Mouse (Mus musculus): ENCODE data around the gene E330021D16Rik. TPM values are rescaled to one million over a fixed set of nuclear protein-coding genes. Genes with fewer than 3 reads are reported as not detected.

The E330021D16Rik gene
- polyA plus RNA-seq, 1 experiment from 2014 or later = not detected

DNA sequence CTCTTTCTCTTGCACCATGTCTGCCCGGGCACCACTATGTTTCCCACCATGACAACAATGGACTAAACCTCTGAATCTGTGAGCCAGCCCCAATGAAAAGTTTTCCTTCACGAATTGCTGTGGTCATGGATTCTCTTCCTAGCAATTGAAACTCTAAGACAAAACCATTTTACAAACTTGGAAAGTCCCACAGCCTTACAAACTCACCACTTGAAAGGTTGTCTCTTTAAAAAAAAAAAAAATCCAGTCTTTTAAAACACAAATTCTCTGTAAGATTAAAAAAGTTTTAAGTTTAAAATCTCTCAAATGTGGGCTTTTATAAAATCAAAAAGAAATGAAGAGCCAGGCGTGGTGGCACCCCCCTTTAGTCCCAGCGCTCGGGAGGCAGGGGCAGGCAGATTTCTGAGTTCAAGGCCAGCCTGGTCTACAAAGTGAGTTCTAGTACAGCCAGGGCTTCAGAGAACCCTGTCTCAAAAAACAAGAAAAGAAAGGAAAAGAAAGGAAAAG is 1.5 kb downstream of the E330021D16Rik start:
- H3K27ac ChIP-seq (ENCODE audit: low read depth, low read length) = no peak overlapping the region
- no peaks in the 10 kb centered on the region for H3K36me3 ChIP-seq (ENCODE audit: control insufficient read depth, insufficient read depth, low read length)
- no peak overlapping the region for H3K4me3 ChIP-seq (ENCODE audit: low read length)
- no peak overlapping the region for H3K9ac ChIP-seq (ENCODE audit: low read depth, low read length)
- no peaks in the 10 kb centered on the region for H3K9me3 ChIP-seq (ENCODE audit: control insufficient read depth, low read length)
- no peak overlapping the region for H3K4me2 ChIP-seq (ENCODE audit: low read length)
- no peak for ATAC-seq
- WGBS = 86% methylated on average over 5 of the region's 5 CpGs
- no peaks in the 10 kb centered on the region for H3K27me3 ChIP-seq (replicated peaks; ENCODE audit: control insufficient read depth, insufficient read depth, low read length)
- H3K4me1 ChIP-seq (ENCODE audit: control insufficient read depth, insufficient read depth, low read depth, low read length) = no peaks in the 10 kb centered on the region

DNA sequence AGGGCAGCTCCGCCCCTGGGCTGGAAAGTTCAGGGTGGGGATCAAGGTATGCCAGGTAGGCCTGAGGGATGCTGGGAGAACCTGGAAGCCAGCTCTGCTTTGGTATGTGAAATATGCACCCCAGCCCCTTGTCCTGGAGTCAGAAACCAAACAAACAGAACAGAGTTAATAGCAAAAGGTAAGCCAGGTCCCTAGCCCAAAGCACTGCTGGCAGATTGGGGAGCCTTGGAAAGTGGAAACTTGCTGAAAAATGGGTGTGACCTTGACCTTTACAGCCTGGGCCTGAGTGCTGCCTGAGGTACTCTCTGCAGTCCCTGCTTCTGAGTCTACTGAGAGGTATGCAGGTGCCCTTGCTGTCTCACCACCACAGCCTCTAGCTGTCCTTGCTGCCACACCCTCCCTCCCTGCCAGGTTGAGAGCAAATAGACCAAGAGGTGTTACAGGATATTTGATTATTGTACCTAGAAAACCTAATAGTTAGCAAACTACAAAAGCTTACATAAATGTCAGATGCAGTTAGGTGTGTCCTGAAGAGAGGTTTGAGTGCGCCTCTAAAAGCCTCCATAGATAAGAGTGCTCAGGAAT is 7.7 kb downstream of the E330021D16Rik start:
- ATAC-seq = no peak
- Histone ChIP-seq H3K4me2 (ENCODE audit: low read length) (no peak overlapping the region), H3K4me3 (ENCODE audit: low read length) (no peak overlapping the region), H3K4me1 (ENCODE audit: control insufficient read depth, insufficient read depth, low read depth, low read length) (no peaks in the 10 kb centered on the region), H3K27me3 (replicated peaks; ENCODE audit: control insufficient read depth, insufficient read depth, low read length) (no peaks in the 10 kb centered on the region), H3K9ac (ENCODE audit: low read depth, low read length) (no peak overlapping the region), H3K27ac (ENCODE audit: low read depth, low read length) (no peak overlapping the region), H3K36me3 (ENCODE audit: control insufficient read depth, insufficient read depth, low read length) (no peaks in the 10 kb centered on the region), H3K9me3 (ENCODE audit: control insufficient read depth, low read length) (no peaks in the 10 kb centered on the region)
- 98% methylated on average over 2 of the region's 2 CpGs for WGBS

DNA sequence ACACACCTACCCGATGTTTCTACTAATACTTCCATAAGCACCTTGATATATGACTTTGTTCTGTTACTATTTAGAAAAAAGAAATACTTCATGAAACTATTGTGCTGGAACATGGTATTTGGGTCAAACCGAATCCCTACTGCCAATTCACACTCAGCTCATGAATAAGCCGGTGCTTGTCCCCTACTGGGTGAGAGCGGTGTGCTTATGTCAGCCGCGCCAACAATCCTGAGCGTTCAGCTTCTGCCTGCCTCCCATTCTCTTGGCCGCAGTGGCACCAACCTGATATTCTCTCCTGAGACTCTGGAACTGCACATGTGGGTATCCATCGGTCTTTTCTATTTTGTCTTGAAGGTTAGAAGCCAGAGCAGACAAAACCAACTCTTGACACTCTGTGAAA is 18.5 kb downstream of the E330021D16Rik start:
- no peaks in the 10 kb centered on the region for H3K36me3 ChIP-seq (ENCODE audit: control insufficient read depth, insufficient read depth, low read length)
- H3K4me3 ChIP-seq (ENCODE audit: low read length) = no peak overlapping the region
- no peaks in the 10 kb centered on the region for H3K4me1 ChIP-seq (ENCODE audit: control insufficient read depth, insufficient read depth, low read depth, low read length)
- no peak overlapping the region for H3K9ac ChIP-seq (ENCODE audit: low read depth, low read length)
- no peak overlapping the region for H3K27ac ChIP-seq (ENCODE audit: low read depth, low read length)
- ATAC-seq = no peak
- no peak overlapping the region for H3K4me2 ChIP-seq (ENCODE audit: low read length)
- H3K27me3 ChIP-seq (replicated peaks; ENCODE audit: control insufficient read depth, insufficient read depth, low read length) = no peaks in the 10 kb centered on the region
- 97% methylated on average over 9 of the region's 9 CpGs for WGBS
- 0 out of 2 replicates have a peak, but pooled peaks cover 2% of the 10 kb centered on the region for H3K9me3 ChIP-seq (ENCODE audit: control insufficient read depth, low read length)

DNA sequence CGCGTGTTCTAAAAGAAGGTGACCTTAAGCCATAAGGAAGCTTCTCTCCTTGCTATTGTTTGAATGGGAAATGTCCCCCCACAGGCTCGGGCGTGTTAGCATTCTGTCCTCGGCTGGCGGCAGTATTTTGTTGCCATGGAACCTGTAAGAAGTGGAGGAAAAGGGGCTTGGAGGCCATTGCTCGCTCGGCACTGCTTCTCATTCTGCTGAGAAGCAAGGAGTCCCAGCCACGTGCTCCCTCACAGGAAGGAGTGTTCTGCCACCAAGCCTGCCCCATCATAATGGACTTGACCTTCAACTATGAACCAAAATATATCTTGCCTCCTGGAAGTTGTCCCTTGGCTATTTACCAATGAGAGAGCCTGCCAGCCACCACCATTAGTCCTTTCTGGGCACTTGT is 25.1 kb downstream of the E330021D16Rik start:
- no peak overlapping the region for H3K27ac ChIP-seq (ENCODE audit: low read depth, low read length)
- H3K4me1 ChIP-seq (ENCODE audit: control insufficient read depth, insufficient read depth, low read depth, low read length) = no peaks in the 10 kb centered on the region
- H3K36me3 ChIP-seq (ENCODE audit: control insufficient read depth, insufficient read depth, low read length) = no peaks in the 10 kb centered on the region
- no peaks in the 10 kb centered on the region for H3K27me3 ChIP-seq (replicated peaks; ENCODE audit: control insufficient read depth, insufficient read depth, low read length)
- no peak overlapping the region for H3K9ac ChIP-seq (ENCODE audit: low read depth, low read length)
- H3K9me3 ChIP-seq (ENCODE audit: control insufficient read depth, low read length) = no peaks in the 10 kb centered on the region
- H3K4me3 ChIP-seq (ENCODE audit: low read length) = no peak overlapping the region
- 29% methylated on average over 9 of the region's 9 CpGs for WGBS
- H3K4me2 ChIP-seq (ENCODE audit: low read length) = peak overlapping the region; percentile 7; the same call in 1 of the 2 replicates
- ATAC-seq = peak; percentile 56; the same call in 1 of the 2 replicates

DNA sequence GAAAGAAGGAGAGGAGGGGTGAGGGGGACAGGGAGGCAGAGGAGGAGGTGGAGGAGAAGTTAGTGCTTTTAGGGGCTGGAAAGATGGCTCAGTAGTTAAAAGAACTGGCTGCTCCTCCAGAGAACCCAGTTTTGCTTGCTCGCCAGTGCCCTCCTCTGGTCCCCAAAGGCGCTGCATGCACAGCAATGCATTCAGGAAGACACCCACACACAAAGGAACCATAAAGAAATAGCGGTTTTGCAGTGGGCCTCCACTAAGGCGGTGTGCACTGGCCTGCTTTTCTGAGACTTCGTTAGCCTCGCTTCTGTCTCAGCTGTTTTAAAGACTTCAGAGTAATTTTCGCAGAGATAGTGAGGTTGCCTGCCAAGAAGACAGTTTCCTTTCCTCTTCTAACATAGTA is 30.1 kb downstream of the E330021D16Rik start:
- Histone ChIP-seq H3K27ac (ENCODE audit: low read depth, low read length) (no peak overlapping the region), H3K4me2 (ENCODE audit: low read length) (no peak overlapping the region), H3K36me3 (ENCODE audit: control insufficient read depth, insufficient read depth, low read length) (no peaks in the 10 kb centered on the region), H3K9me3 (ENCODE audit: control insufficient read depth, low read length) (no peaks in the 10 kb centered on the region), H3K4me1 (ENCODE audit: control insufficient read depth, insufficient read depth, low read depth, low read length) (no peaks in the 10 kb centered on the region), H3K4me3 (ENCODE audit: low read length) (no peak overlapping the region), H3K27me3 (replicated peaks; ENCODE audit: control insufficient read depth, insufficient read depth, low read length) (no peaks in the 10 kb centered on the region), H3K9ac (ENCODE audit: low read depth, low read length) (no peak overlapping the region)
- ATAC-seq = no peak
- 72% methylated on average over 7 of the region's 7 CpGs for WGBS

DNA sequence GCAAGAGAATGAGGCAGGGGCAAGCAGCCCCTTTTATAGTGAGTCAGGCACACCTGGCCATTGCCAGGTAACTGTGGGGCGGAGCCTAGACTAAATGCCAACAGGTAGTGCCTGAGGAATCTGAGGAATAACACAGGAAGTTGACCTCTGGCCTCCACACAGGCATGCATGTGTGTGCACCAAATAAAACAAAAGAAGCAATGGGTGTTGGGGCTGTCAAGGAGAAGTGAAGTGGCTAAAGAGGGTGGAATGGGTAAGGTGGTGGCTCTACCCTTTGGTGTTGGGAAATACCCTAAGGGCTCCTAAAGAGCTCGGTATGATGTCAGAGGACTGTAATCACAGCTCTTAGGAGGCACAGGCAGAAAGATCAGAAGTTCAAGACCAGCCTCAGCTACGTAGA is 32.2 kb downstream of the E330021D16Rik start:
- Histone ChIP-seq H3K9me3 (ENCODE audit: control insufficient read depth, low read length) (no peaks in the 10 kb centered on the region), H3K27ac (ENCODE audit: low read depth, low read length) (no peak overlapping the region), H3K9ac (ENCODE audit: low read depth, low read length) (no peak overlapping the region), H3K36me3 (ENCODE audit: control insufficient read depth, insufficient read depth, low read length) (no peaks in the 10 kb centered on the region), H3K27me3 (replicated peaks; ENCODE audit: control insufficient read depth, insufficient read depth, low read length) (no peaks in the 10 kb centered on the region), H3K4me3 (ENCODE audit: low read length) (no peak overlapping the region), H3K4me2 (ENCODE audit: low read length) (no peak overlapping the region), H3K4me1 (ENCODE audit: control insufficient read depth, insufficient read depth, low read depth, low read length) (no peaks in the 10 kb centered on the region)
- 93% methylated on average over 3 of the region's 3 CpGs for WGBS
- ATAC-seq = no peak

DNA sequence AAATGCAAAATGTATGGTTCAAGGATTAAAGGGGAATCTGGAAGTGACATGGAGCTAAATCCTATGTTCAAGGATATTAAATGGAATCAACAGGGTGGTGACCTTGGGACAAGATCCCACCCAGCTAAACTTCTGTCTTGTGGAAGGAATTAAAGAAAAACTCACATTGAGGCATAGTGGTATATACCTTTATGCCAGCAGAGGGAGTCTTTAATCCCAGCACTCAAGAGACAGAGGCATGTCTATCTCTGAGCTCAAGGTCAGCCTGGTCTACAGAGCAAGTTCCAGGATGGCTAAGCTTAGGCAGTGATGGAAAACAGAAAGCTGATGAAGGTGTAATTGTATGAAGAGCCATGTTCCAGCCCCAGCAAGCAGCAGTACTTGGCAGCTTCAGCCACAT is 39.3 kb downstream of the E330021D16Rik start:
- no peak for ATAC-seq
- Histone ChIP-seq H3K4me1 (ENCODE audit: control insufficient read depth, insufficient read depth, low read depth, low read length) (no peaks in the 10 kb centered on the region), H3K36me3 (ENCODE audit: control insufficient read depth, insufficient read depth, low read length) (no peaks in the 10 kb centered on the region), H3K9ac (ENCODE audit: low read depth, low read length) (no peak overlapping the region), H3K27me3 (replicated peaks; ENCODE audit: control insufficient read depth, insufficient read depth, low read length) (no peaks in the 10 kb centered on the region), H3K4me2 (ENCODE audit: low read length) (no peak overlapping the region), H3K27ac (ENCODE audit: low read depth, low read length) (no peak overlapping the region), H3K9me3 (ENCODE audit: control insufficient read depth, low read length) (no peaks in the 10 kb centered on the region), H3K4me3 (ENCODE audit: low read length) (no peak overlapping the region)

DNA sequence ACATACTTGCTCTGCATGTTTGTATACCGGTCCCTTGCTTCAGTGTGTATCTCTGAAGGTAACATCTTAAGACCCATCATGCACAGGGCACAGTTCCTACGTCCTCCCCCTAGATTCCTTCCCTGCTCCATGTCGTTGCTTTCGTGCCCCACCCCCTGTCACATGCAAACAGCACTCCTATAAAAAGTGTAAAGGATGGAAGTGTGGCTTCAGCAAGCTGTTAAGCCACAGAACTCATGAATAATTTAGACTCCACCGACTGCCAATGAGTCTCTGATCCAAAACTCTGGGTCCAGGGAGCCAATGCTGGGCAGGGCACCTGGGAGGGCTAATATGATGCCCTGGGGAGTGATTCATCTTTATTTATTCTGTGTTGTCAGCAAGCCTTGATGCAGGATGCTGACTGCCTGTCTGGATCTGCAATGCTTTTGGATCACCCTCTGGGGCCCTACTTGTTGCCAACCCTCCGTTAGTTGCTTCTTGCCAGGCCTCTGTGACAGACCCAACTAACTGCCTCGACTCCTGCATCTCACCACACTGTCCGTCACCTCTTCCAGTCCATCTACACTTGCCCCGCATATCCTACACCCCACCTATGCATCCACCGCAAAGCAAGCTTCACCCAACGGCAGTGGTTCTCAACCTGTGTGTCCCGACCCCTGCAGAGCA is 50.8 kb downstream of the E330021D16Rik start:
- H3K27ac ChIP-seq (ENCODE audit: low read depth, low read length) = no peak overlapping the region
- H3K9me3 ChIP-seq (ENCODE audit: control insufficient read depth, low read length) = no peaks in the 10 kb centered on the region
- ATAC-seq = no peak
- WGBS = 74% methylated on average over 12 of the region's 12 CpGs
- H3K4me2 ChIP-seq (ENCODE audit: low read length) = no peak overlapping the region
- no peaks in the 10 kb centered on the region for H3K4me1 ChIP-seq (ENCODE audit: control insufficient read depth, insufficient read depth, low read depth, low read length)
- no peak overlapping the region for H3K9ac ChIP-seq (ENCODE audit: low read depth, low read length)
- H3K4me3 ChIP-seq (ENCODE audit: low read length) = no peak overlapping the region
- H3K36me3 ChIP-seq (ENCODE audit: control insufficient read depth, insufficient read depth, low read length) = no peaks in the 10 kb centered on the region
- H3K27me3 ChIP-seq (replicated peaks; ENCODE audit: control insufficient read depth, insufficient read depth, low read length) = no peaks in the 10 kb centered on the region

DNA sequence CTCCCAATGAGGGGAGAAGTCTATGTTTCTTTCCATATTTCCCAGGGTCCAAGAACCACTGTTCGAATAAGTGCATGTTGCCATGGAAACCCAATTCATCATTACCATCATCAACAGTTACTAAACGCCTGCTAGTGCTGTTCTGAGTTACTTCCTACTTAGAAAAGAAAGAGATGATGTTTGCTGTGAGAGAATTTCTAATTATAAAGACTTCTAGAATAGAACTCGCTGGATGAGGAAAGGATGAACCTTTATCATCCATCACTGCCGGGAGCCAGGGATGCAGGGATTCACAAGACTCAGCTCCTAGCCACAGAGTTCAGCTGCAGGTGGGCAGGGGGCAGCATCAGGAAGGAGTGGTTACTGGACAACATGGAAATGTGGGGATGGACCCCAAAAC is 51.4 kb downstream of the E330021D16Rik start:
- no peak overlapping the region for H3K9ac ChIP-seq (ENCODE audit: low read depth, low read length)
- 46% methylated on average over 4 of the region's 4 CpGs for WGBS

More for the DNA sequence above, 51.4 kb downstream of the E330021D16Rik start:
- ATAC-seq = no peak
- Histone ChIP-seq H3K4me1 (ENCODE audit: control insufficient read depth, insufficient read depth, low read depth, low read length) (no peaks in the 10 kb centered on the region), H3K4me2 (ENCODE audit: low read length) (no peak overlapping the region), H3K27me3 (replicated peaks; ENCODE audit: control insufficient read depth, insufficient read depth, low read length) (no peaks in the 10 kb centered on the region), H3K4me3 (ENCODE audit: low read length) (no peak overlapping the region), H3K27ac (ENCODE audit: low read depth, low read length) (no peak overlapping the region), H3K36me3 (ENCODE audit: control insufficient read depth, insufficient read depth, low read length) (no peaks in the 10 kb centered on the region), H3K9me3 (ENCODE audit: control insufficient read depth, low read length) (no peaks in the 10 kb centered on the region)
